17 mouse cellular contexts compared by ENCODE assay signal in genomic region chr12:85330153-85330552, GRCm38 (mm10). TPM values are rescaled to one million over a fixed set of nuclear protein-coding genes. Genes with fewer than 3 reads are reported as not detected.
DNase-seq lines count a peak whose midpoint lies in the region; ATAC-seq lines count a peak whose summit lies in the region.
"Had no signal": no experiment of that assay in that cellular context is flagged by ENCODE, and none has a peak within 500 bp of the region (broad histone marks: within the 10 kb centered on the region; RNA-seq: fewer than 3 reads in every experiment).

No protein-coding gene starts in this region.

- H3K9ac ChIP-seq in kidney, embryonic 16.5 days (replicated peaks; ENCODE audit: low read length): no peak overlapping the region
- H3K9ac ChIP-seq: embryonic facial prominence, embryonic 13.5 days; forebrain, embryonic 12.5 days; stomach, embryonic 15.5 days had no signal

- peak; percentile 15 to 41 for DNase-seq in kidney, adult 8-10 months
- peak; percentile 58 for DNase-seq in lung, postnatal 36 days
- no peak for DNase-seq in lung, postnatal 4 days
- peak; percentile 53 to 59 for DNase-seq in adrenal gland, postnatal 36 days
- DNase-seq in left cerebral cortex, adult 11 months (ENCODE audit: low spot score): no peak
- DNase-seq: cerebellum, adult 9-11 months; gastrocnemius, postnatal 25 days; kidney, postnatal 4 days had no signal

- no peak overlapping the region for H3K27ac ChIP-seq in kidney, embryonic 16.5 days (ENCODE audit: low read length)
- H3K27ac ChIP-seq: embryonic facial prominence, embryonic 13.5 days; forebrain, embryonic 12.5 days; macrophage; stomach, embryonic 15.5 days had no signal

- ATAC-seq in kidney, embryonic 16.5 days (ENCODE audit: low FRiP score, low TSS enrichment): no peak
- no peak for ATAC-seq in frontal cortex, adult (ENCODE audit: low TSS enrichment)
- ATAC-seq: CD4-positive, CD25-positive, alpha-beta regulatory T cell, adult 4 months; midbrain, embryonic 16.5 days had no signal

- no peaks in the 10 kb centered on the region for H3K27me3 ChIP-seq in kidney, embryonic 16.5 days (ENCODE audit: insufficient read depth, low read length)
- H3K27me3 ChIP-seq: embryonic facial prominence, embryonic 13.5 days; forebrain, embryonic 12.5 days; stomach, embryonic 15.5 days had no signal

- 88% methylated on average over 7 of the region's 7 CpGs for WGBS in kidney, embryonic 16.5 days

- no peak overlapping the region for H3K4me3 ChIP-seq in kidney, embryonic 16.5 days (ENCODE audit: low read length)
- H3K4me3 ChIP-seq: embryonic facial prominence, embryonic 13.5 days; forebrain, embryonic 12.5 days; stomach, embryonic 15.5 days had no signal

- no peaks in the 10 kb centered on the region for H3K4me1 ChIP-seq in kidney, embryonic 16.5 days (ENCODE audit: insufficient read depth, low read length)
- H3K4me1 ChIP-seq: embryonic facial prominence, embryonic 13.5 days; forebrain, embryonic 12.5 days; stomach, embryonic 15.5 days had no signal

- H3K4me2 ChIP-seq in kidney, embryonic 16.5 days (replicated peaks; ENCODE audit: low read depth, low read length): no peak overlapping the region
- H3K4me2 ChIP-seq: embryonic facial prominence, embryonic 13.5 days; forebrain, embryonic 12.5 days; stomach, embryonic 15.5 days had no signal

- peaks cover 59% of the 10 kb centered on the region for H3K36me3 ChIP-seq in kidney, embryonic 16.5 days (ENCODE audit: insufficient read depth, low read length)

- H3K9me3 ChIP-seq in kidney, embryonic 16.5 days (ENCODE audit: low read length): no peaks in the 10 kb centered on the region
- H3K9me3 ChIP-seq: embryonic facial prominence, embryonic 13.5 days; forebrain, embryonic 12.5 days; G1E; stomach, embryonic 15.5 days had no signal

RNA-seq across cellular contexts. Expression of gene Nek9, which starts 9.0 kb away (rescaled TPM):
- 20.7 and 23.9 TPM in 2 replicates for polyA plus RNA-seq in kidney, embryonic 16.5 days (2015; fragmentation: Nextera tagmentation; extraction: Ambion mirVana)
- total RNA-seq in adrenal gland, postnatal 36 days (2021): 10 to 100 TPM; 91.1 to 94.2 TPM

RNA-seq across cellular contexts. Expression of gene Zc2hc1c, which starts 41.8 kb away (rescaled TPM):
- polyA plus RNA-seq in kidney, embryonic 16.5 days (2015; fragmentation: Nextera tagmentation; extraction: Ambion mirVana): 4.1 and 4.4 TPM in 2 replicates
- 1 to 10 TPM; 1.1 to 1.9 TPM for total RNA-seq in adrenal gland, postnatal 36 days (2021)
- polyA plus RNA-seq: macrophage had no signal

RNA-seq across cellular contexts. Expression of gene Acyp1, which starts 41.9 kb away (rescaled TPM):
- 57.4 and 57.5 TPM in 2 replicates for polyA plus RNA-seq in kidney, embryonic 16.5 days (2015; fragmentation: Nextera tagmentation; extraction: Ambion mirVana)
- 10 to 100 TPM; 28.4 to 37.7 TPM for total RNA-seq in adrenal gland, postnatal 36 days (2021)

RNA-seq across cellular contexts. Expression of gene Tmed10, which starts 44.5 kb away (rescaled TPM):
- 347 and 350 TPM in 2 replicates for polyA plus RNA-seq in kidney, embryonic 16.5 days (2015; fragmentation: Nextera tagmentation; extraction: Ambion mirVana)
- 100 to 1,000 TPM; 291 to 336 TPM for total RNA-seq in adrenal gland, postnatal 36 days (2021)

RNA-seq across cellular contexts. Expression of gene Mlh3, which starts 59.8 kb away (rescaled TPM):
- 9.7 and 10.9 TPM in 2 replicates for polyA plus RNA-seq in kidney, embryonic 16.5 days (2015; fragmentation: Nextera tagmentation; extraction: Ambion mirVana)
- 10 to 100 TPM; 11.0 to 12.9 TPM for total RNA-seq in adrenal gland, postnatal 36 days (2021)

Comparison
In these comparisons a context has a peak if more than half of its experiments do, and no peak if none do; other contexts are left out.
1. DNase-seq: peak in kidney, adult 8-10 months (2 of 2), lung, postnatal 36 days (single experiment) and adrenal gland, postnatal 36 days (2 of 2); none in lung, postnatal 4 days (0 of 2) and left cerebral cortex, adult 11 months (single experiment).